Comparison of ENCODE assay signal across 18 mouse cellular contexts in the genomic region with DNA sequence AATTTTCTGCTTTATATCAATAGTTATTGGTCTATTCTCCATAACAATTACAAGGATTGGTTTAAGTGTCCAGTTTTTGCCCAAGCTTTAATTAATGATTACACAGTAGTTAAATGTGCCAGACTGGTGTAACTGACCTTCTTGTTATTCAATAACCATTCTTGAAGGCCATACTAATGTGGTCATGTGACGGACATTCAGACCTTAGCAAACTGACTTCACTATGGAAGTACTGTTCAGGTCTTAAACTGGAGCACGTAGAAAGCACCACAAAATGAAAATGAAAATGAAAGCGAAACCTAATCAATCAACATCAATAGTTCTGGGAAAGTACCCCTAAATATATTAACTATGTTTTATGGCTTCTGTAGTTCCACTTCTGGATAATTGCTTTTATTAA. TPM values are rescaled to one million over a fixed set of nuclear protein-coding genes. Genes with fewer than 3 reads are reported as not detected.
DNase-seq lines count a peak whose midpoint lies in the region; ATAC-seq and TF ChIP-seq lines count a peak whose summit lies in the region.
"Had no signal": no experiment of that assay in that cellular context is flagged by ENCODE, and none has a peak within 500 bp of the region (broad histone marks: within the 10 kb centered on the region; RNA-seq: fewer than 3 reads in every experiment).

No protein-coding gene starts in this region.

- H3K9me3 ChIP-seq in kidney, embryonic 15.5 days (replicated peaks) = no peaks in the 10 kb centered on the region
- no peaks in the 10 kb centered on the region for H3K9me3 ChIP-seq in intestine, postnatal 0 days (ENCODE audit: control insufficient read depth)
- H3K9me3 ChIP-seq: embryonic facial prominence, embryonic 12.5 days; heart, embryonic 12.5 days; liver, embryonic 13.5 days; midbrain, embryonic 13.5 days had no signal

- no peak for TF ChIP-seq CTCF in intestine, postnatal 0 days (IDR thresholded peaks at IDR 0.05; ENCODE audit: low read depth)

- 70% methylated on average over 3 of the region's 3 CpGs for WGBS in kidney, embryonic 15.5 days
- 50% methylated on average over 3 of the region's 3 CpGs for WGBS in intestine, postnatal 0 days

- no peaks in the 10 kb centered on the region for H3K36me3 ChIP-seq in kidney, embryonic 15.5 days
- no peaks in the 10 kb centered on the region for H3K36me3 ChIP-seq in intestine, postnatal 0 days (ENCODE audit: control insufficient read depth, insufficient read depth)
- H3K36me3 ChIP-seq: embryonic facial prominence, embryonic 12.5 days; heart, embryonic 12.5 days; liver, embryonic 13.5 days; midbrain, embryonic 13.5 days had no signal

- no peak overlapping the region for H3K4me3 ChIP-seq in kidney, embryonic 15.5 days (replicated peaks)
- H3K4me3 ChIP-seq in intestine, postnatal 0 days (ENCODE audit: low read depth, low read length) = no peak overlapping the region
- H3K4me3 ChIP-seq: embryonic facial prominence, embryonic 12.5 days; heart, embryonic 12.5 days; liver, embryonic 13.5 days; midbrain, embryonic 13.5 days had no signal

- peak; percentile 82 for ATAC-seq in kidney, embryonic 15.5 days (replicated peaks; ENCODE audit: low FRiP score)
- peak; percentile 97 for ATAC-seq in activated CD4-positive, CD25-positive, alpha-beta regulatory T cell, adult 4 months
- ATAC-seq in intestine, postnatal 0 days = peak; percentile 94
- ATAC-seq: midbrain, embryonic 13.5 days; Patski had no signal

- 0 out of 2 replicates have a peak, but pooled peaks cover 6% of the 10 kb centered on the region for H3K4me1 ChIP-seq in kidney, embryonic 15.5 days
- H3K4me1 ChIP-seq in intestine, postnatal 0 days (replicated peaks; ENCODE audit: control insufficient read depth, insufficient read depth, low read length) = no peaks in the 10 kb centered on the region
- H3K4me1 ChIP-seq: embryonic facial prominence, embryonic 12.5 days; heart, embryonic 12.5 days; liver, embryonic 13.5 days; midbrain, embryonic 13.5 days had no signal

- no peaks in the 10 kb centered on the region for H3K27me3 ChIP-seq in kidney, embryonic 15.5 days
- no peaks in the 10 kb centered on the region for H3K27me3 ChIP-seq in intestine, postnatal 0 days (replicated peaks; ENCODE audit: control insufficient read depth, insufficient read depth, low read length)
- H3K27me3 ChIP-seq: embryonic facial prominence, embryonic 12.5 days; heart, embryonic 12.5 days; liver, embryonic 13.5 days; midbrain, embryonic 13.5 days; Patski had no signal

- no peak for DNase-seq in kidney, postnatal 4 days
- peak; percentile 58 for DNase-seq in CD4-positive, CD25-positive, alpha-beta regulatory T cell, adult 2 months (ENCODE audit: low read depth, low spot score)
- DNase-seq in ovary, adult 18-20 months (ENCODE audit: low spot score) = no peak
- no peak for DNase-seq in yolk sac, embryonic 10.5 days (ENCODE audit: low spot score)
- no peak for DNase-seq in spleen, adult 12 weeks (ENCODE audit: low spot score)
- DNase-seq: cerebellum, adult 18-20 months; gastrocnemius, postnatal 10 days; heart, postnatal 4 days; liver, embryonic 13.5 days; lung, postnatal 10 days; thymus, adult 2 months had no signal

- H3K9ac ChIP-seq in kidney, embryonic 15.5 days = no peak overlapping the region
- no peak overlapping the region for H3K9ac ChIP-seq in intestine, postnatal 0 days (ENCODE audit: low read depth, low read length)
- H3K9ac ChIP-seq: embryonic facial prominence, embryonic 12.5 days; heart, embryonic 12.5 days; liver, embryonic 13.5 days; midbrain, embryonic 13.5 days had no signal

- 0 out of 2 replicates have a peak overlapping the region, but pooled peaks have one; percentile 58 for H3K27ac ChIP-seq in kidney, embryonic 15.5 days
- H3K27ac ChIP-seq in intestine, postnatal 0 days (ENCODE audit: low read depth, low read length) = 0 out of 2 replicates have a peak overlapping the region, but pooled peaks have one; percentile 21
- H3K27ac ChIP-seq: embryonic facial prominence, embryonic 12.5 days; liver, embryonic 13.5 days; midbrain, embryonic 13.5 days had no signal

- H3K4me2 ChIP-seq in kidney, embryonic 15.5 days = no peak overlapping the region
- H3K4me2 ChIP-seq in intestine, postnatal 0 days (replicated peaks; ENCODE audit: low read depth) = no peak overlapping the region
- H3K4me2 ChIP-seq: embryonic facial prominence, embryonic 12.5 days; heart, embryonic 12.5 days; liver, embryonic 13.5 days; midbrain, embryonic 13.5 days had no signal

RNA-seq across cellular contexts. Expression of a gene that starts 16.5 kb away (rescaled TPM):
- polyA plus RNA-seq in kidney, embryonic 15.5 days (2015; fragmentation: Nextera tagmentation; extraction: Ambion mirVana) = not detected in 2 replicates
- not detected for polyA plus RNA-seq in activated CD4-positive, CD25-positive, alpha-beta regulatory T cell, adult 4 months (2017; shearing (Covaris generic))
- 0.16 and 0.29 TPM in 2 replicates for polyA plus RNA-seq in intestine, postnatal 0 days (2015; fragmentation: Nextera tagmentation; extraction: Ambion mirVana)
- polyA plus RNA-seq: embryonic facial prominence, embryonic 12.5 days; liver, embryonic 13.5 days; midbrain, embryonic 13.5 days; Patski had no signal

RNA-seq across cellular contexts. Expression of a gene that starts 35.2 kb away (rescaled TPM):
- polyA plus RNA-seq in kidney, embryonic 15.5 days (2015; fragmentation: Nextera tagmentation; extraction: Ambion mirVana) = 0.62 and 1.0 TPM in 2 replicates
- polyA plus RNA-seq in activated CD4-positive, CD25-positive, alpha-beta regulatory T cell, adult 4 months (2017; shearing (Covaris generic)) = under 1 TPM; 0.60 to 0.85 TPM
- polyA plus RNA-seq in intestine, postnatal 0 days (2015; fragmentation: Nextera tagmentation; extraction: Ambion mirVana) = 32.3 and 32.5 TPM in 2 replicates

RNA-seq across cellular contexts. Expression of a gene that starts 46.7 kb away (rescaled TPM):
- not detected in 2 replicates for polyA plus RNA-seq in kidney, embryonic 15.5 days (2015; fragmentation: Nextera tagmentation; extraction: Ambion mirVana)
- polyA plus RNA-seq in activated CD4-positive, CD25-positive, alpha-beta regulatory T cell, adult 4 months (2017; shearing (Covaris generic)) = 1 to 10 TPM in 1 of 2 experiments, not detected in 1; 9.9 TPM
- not detected in 2 replicates for polyA plus RNA-seq in intestine, postnatal 0 days (2015; fragmentation: Nextera tagmentation; extraction: Ambion mirVana)
- polyA plus RNA-seq: embryonic facial prominence, embryonic 12.5 days; heart, embryonic 12.5 days; liver, embryonic 13.5 days; midbrain, embryonic 13.5 days had no signal

RNA-seq across cellular contexts. Expression of a gene that starts 50.6 kb away (rescaled TPM):
- 0.17 TPM in 1 of 2 replicates, not detected in the other for polyA plus RNA-seq in kidney, embryonic 15.5 days (2015; fragmentation: Nextera tagmentation; extraction: Ambion mirVana)
- polyA plus RNA-seq in activated CD4-positive, CD25-positive, alpha-beta regulatory T cell, adult 4 months (2017; shearing (Covaris generic)) = not detected
- not detected in 2 replicates for polyA plus RNA-seq in intestine, postnatal 0 days (2015; fragmentation: Nextera tagmentation; extraction: Ambion mirVana)
- polyA plus RNA-seq: embryonic facial prominence, embryonic 12.5 days; heart, embryonic 12.5 days; liver, embryonic 13.5 days; midbrain, embryonic 13.5 days; Patski; thymus, adult 2 months had no signal

RNA-seq across cellular contexts. Expression of a gene that starts 58.9 kb away (rescaled TPM):
- 0.38 TPM in 1 of 2 replicates, not detected in the other for polyA plus RNA-seq in kidney, embryonic 15.5 days (2015; fragmentation: Nextera tagmentation; extraction: Ambion mirVana)
- polyA plus RNA-seq in activated CD4-positive, CD25-positive, alpha-beta regulatory T cell, adult 4 months (2017; shearing (Covaris generic)) = not detected
- polyA plus RNA-seq in intestine, postnatal 0 days (2015; fragmentation: Nextera tagmentation; extraction: Ambion mirVana) = not detected in 2 replicates
- polyA plus RNA-seq: embryonic facial prominence, embryonic 12.5 days; heart, embryonic 12.5 days; liver, embryonic 13.5 days; midbrain, embryonic 13.5 days; Patski; thymus, adult 2 months had no signal

Comparison
In these comparisons a context has a peak if more than half of its experiments do, and no peak if none do; other contexts are left out.
1. RNA of a gene that starts 35.2 kb away (polyA plus RNA-seq): 32.3 to 32.5 TPM in intestine, postnatal 0 days; 0.60 to 0.85 TPM in activated CD4-positive, CD25-positive, alpha-beta regulatory T cell, adult 4 months and 0.62 to 1.0 TPM in kidney, embryonic 15.5 days; every median in the first group is over 10 times any median in the second.
2. Peak in every context shown above with its lines, with median percentiles within 50 percentile points of each other: ATAC-seq.